Mouse (Mus musculus) liver, adult 2 months (tissue): ENCODE measurements at regions not wholly inside any gene's neighbourhood (a gene's known extent, or its start where the extent isn't known, plus 50 kb on each side); places are given as distances from the start of the nearest gene placed in this dataset.

Source experiments
- CTCF ChIP-seq: fragments of 200-500 bp; IDR thresholded peaks from 2 replicates; pipeline ENCODE4 v1.5.1; 2011; ENCODE audit warnings: low read depth, low read length, control low read depth
- POLR2A ChIP-seq: fragments of 200-500 bp; IDR thresholded peaks from 2 replicates; pipeline ENCODE4 v1.6.1; 2011; ENCODE audit warnings: low read length, control low read depth; ENCODE audit not compliant: insufficient read depth; ENCODE audit errors: extremely low read depth

- no peak for TF ChIP-seq CTCF
- TF ChIP-seq POLR2A = no peak
These were observed 131.1 kb downstream of the Gm9733 start for GRCm38 (mm10) chr3:15200990-15201389.
